Mouse (Mus musculus): ENCODE data around the gene Csn3. TPM values are rescaled to one million over a fixed set of nuclear protein-coding genes. Genes with fewer than 3 reads are reported as not detected.

Gene Csn3
- total RNA-seq (2021), result not detected
- long read RNA-seq, experiment 1, result 0 reads
- long read RNA-seq, experiment 2, result 0 reads

DNA sequence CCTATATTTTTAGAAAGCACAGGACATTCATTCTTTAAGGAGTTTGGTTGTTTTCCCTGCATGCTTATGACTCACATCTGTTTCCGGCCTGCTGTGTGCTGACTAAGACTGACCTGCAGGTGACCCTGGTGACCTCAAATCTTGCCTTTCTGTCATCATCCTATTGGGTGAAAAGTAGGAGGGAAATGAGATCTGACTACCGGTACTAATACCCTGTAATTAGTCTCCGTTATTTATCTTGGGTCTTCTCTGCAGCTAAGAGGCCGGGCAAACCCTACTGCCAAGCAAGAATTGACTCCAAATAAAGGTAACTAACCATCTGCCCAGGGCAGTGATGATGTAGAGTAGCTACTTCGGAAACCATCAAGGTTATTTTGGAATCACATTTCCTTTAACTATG lies at the start of gene Csn3:
Gene Csn3, plus strand, starts transcription at position 208 of the 400 bp plus-strand sequence.
- intact Hi-C loops (cut with DNase I), result no loop called here
- DNase-seq, result no peak

DNA sequence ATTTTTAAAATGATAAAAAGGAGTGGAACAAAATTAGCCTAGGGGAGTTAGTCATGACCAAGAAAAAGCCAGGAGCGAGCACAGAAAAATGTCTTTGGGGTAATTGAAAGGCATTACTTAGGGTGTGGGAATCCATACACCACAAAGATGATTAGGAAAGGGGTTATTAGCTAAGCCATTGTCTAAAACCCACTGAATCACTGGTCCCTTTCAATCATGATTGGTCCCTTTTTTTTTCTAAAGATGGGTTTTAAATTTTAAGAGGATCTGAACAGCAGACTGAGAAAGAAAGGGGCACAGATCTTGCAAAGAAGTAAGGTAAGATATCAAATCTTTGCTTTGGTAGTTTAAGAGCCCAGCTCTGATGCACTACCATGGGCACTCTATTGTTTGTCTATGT lies 40.6 kb upstream of the Csn3 start, which contains the start of gene Odam:
Gene Odam, plus strand, starts transcription at position 301 of the 400 bp plus-strand sequence.
- intact Hi-C loops (cut with DNase I), result no loop called here
- no peak for DNase-seq

DNA sequence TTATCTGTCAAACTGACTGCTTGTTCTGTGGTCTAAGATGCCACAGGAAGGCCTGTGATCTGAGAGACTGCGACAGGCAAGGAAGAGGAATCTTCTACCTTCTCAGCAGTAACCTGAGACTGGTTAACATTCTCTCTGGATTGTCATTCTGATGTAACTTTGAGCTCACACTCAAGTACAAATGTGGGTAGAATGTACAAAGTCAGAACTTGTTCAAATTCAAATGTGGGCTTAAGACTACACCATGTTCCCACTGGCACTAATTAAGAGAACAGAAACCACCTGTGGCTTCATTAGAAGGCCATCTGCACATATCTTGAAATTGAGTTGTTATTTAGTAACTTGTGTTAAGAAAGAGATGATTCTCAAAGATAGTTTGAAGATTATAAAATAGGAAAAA lies 6.2 kb downstream of the Csn3 start:
- intact Hi-C loops (cut with DNase I), result no loop called here
- no peak for DNase-seq

DNA sequence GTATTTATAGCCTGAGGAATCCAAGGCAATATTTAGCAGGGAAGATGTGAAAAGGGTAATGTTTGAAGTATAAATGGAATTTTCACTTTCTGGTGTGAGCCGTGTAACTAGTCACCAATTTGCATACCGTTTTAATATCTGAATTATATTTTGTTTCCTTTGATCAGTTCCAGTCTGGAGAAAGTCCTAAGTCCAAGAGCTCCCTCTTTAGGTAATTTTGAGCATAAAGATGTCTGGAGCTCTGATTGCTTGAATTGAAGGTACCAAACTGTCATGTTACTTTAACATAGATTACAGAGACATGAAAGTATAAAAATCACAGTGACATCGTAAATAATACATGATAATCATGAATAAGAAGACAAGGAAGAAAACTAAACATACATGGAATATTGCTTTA lies 15.4 kb downstream of the Csn3 start:
- no peak for DNase-seq
- intact Hi-C loops (cut with DNase I), result no loop called here

DNA sequence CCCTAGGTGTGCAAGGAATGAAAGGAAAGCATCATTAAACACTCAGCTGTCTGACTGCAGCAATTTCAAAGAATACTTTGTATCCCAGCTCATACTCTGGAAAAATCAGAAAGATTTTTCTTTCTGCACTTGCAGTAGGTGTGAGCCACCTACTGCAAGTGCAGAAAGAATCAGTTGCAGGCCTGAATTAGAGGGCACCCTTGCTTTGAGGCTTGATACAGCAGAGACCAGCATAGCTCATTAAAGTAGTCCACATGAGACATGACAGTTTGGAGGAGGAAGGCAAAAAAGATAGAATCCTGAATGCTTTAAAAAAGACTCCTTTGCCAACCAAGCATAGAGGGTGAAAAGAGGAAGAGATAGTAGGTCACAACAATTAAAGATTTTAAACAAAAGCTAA lies 17.1 kb downstream of the Csn3 start:
- DNase-seq, result no peak
- intact Hi-C loops (cut with DNase I), result no loop called here

DNA sequence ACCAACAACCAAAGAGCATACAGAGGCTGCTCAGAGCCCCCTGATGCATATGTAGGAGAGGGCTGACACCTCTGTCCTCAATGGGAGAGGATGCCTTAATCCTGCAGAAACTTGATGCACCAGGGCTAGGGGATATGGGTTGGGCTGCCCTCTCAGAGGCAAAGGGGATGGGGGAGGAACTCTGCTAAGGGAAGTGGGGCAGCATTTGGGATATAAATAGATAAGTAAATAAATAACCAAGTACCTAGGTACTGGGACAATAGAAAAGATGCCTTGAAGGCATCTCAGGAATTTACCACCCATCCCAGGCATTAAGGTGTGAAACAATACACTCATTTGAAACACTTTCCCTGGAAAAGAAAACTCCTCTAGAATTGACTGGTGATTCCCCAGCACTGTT lies 26.5 kb downstream of the Csn3 start:
- DNase-seq, result no peak
- intact Hi-C loops (cut with DNase I), result no loop called here

DNA sequence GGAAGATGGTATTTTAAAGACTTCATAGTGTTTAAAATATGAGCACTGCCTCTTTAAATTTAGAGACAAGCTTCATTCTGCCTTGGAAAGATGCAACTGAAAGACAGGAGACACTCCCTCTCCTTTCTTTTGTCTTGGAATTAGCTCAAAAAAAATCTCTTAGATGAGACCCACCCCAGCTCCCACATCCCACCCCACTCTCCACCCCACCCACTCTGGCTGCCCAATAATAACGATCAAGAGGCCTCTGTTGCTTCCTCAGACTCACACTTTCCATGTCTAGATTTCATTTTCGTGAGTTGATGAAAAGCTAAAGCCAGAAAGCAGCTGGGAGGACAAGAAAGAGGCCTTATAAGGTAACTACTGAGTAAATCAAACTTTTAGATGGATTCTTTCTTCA lies 43.8 kb downstream of the Csn3 start, which contains the start of the genes 2310003L06Rik and Gm28434:
Gene 2310003L06Rik, plus strand, starts transcription at position 259 of the 400 bp plus-strand sequence.
Gene Gm28434, plus strand, starts transcription at position 317 of the 400 bp plus-strand sequence.
- no peak for DNase-seq
- intact Hi-C loops (cut with DNase I), result no loop called here

DNA sequence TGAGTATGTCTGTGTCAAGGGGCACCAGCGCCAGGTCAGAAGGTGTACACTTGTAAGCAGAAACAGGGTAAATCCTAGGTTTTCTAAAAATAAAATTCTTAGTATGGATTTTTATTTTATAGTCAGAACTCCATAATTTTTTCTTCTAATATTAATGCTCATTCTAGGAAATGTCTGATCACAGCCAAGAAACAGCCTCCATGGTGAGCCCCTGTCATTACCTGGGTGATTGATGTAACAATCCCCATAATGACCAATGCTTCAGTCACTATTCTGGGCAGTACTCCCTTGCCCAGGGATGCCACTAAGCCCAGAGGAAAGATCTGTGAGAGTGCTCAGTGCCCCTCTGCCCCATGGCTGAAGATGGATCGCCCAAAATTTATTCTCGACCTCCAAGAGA lies 53.8 kb downstream of the Csn3 start, which contains the start of gene Cabs1:
Gene Cabs1, plus strand, starts transcription at position 301 of the 400 bp plus-strand sequence.
- no peak for DNase-seq
- intact Hi-C loops (cut with DNase I), result no loop called here

Other genes starting within 250 kb of the Csn3 start
- gene Csn2, start 225.9 kb upstream of the Csn3 start, total RNA-seq (2021), result under 1 TPM in 1 of 2 experiments, not detected in 1; 0.27 TPM
- not detected for gene Csn1s2a, start 151.0 kb upstream of the Csn3 start, total RNA-seq (2021)
- not detected for gene Csn1s2b, start 117.5 kb upstream of the Csn3 start, total RNA-seq (2021)
- not detected for gene Prr27, start 99.9 kb upstream of the Csn3 start, total RNA-seq (2021)
- gene Odam, start 40.5 kb upstream of the Csn3 start, total RNA-seq (2021), result not detected
- not detected for gene 2310003L06Rik, start 43.9 kb downstream of the Csn3 start, total RNA-seq (2021)
- not detected for gene Gm28434, start 43.9 kb downstream of the Csn3 start, total RNA-seq (2021)
- gene Cabs1, start 53.9 kb downstream of the Csn3 start, total RNA-seq (2021), result not detected
- not detected for gene Smr3a, start 77.0 kb downstream of the Csn3 start, total RNA-seq (2021)
- gene Smr2, start 161.0 kb downstream of the Csn3 start, total RNA-seq (2021), result not detected
- not detected for gene Gm11116, start 186.0 kb downstream of the Csn3 start, total RNA-seq (2021)
- not detected for gene Gm11115, start 228.5 kb downstream of the Csn3 start, total RNA-seq (2021)